Mouse (Mus musculus) lung, adult 2 months (tissue): ENCODE data around the gene Gemin6. TPM values are rescaled to one million over a fixed set of nuclear protein-coding genes. Genes with fewer than 3 reads are reported as not detected.

ENCODE experiments used
- DNase-seq: peaks from one replicate; pipeline ENCODE4 v3.0.0; 2022
- H3K4me1 ChIP-seq: fragments of 200-500 bp; 2 replicates; pipeline ENCODE4 v1.6.1; 2011; ENCODE audit warnings: low read length; ENCODE audit not compliant: control insufficient read depth, insufficient read depth
- H3K4me3 ChIP-seq: fragments of 200-500 bp; replicated peaks from 2 replicates; pipeline ENCODE3; 2011; ENCODE audit warnings: low read depth, mild to moderate bottlenecking, control low read depth, low read length; ENCODE audit errors: extremely low read depth
- CTCF ChIP-seq: fragments of 200-500 bp; IDR thresholded peaks from 2 replicates; pipeline ENCODE4 v1.5.1; 2011; ENCODE audit warnings: mild to moderate bottlenecking, low read length, control low read depth; ENCODE audit not compliant: insufficient read depth
- POLR2A ChIP-seq: fragments of 200-500 bp; IDR thresholded peaks from 2 replicates; pipeline ENCODE4 v1.6.1; 2011; ENCODE audit warnings: low read depth, mild to moderate bottlenecking, control low read depth, low read length, borderline replicate concordance; ENCODE audit errors: extremely low read depth
- WGBS: fragments of 180-500 bp; shearing (Covaris S2); methylation state at CpG from one replicate; pipeline ENCODE4 v1.1.7; 2018; 5-methylcytosine and 5-hydroxymethylcytosine counted together
- polyA plus RNA-seq: library from polyadenylated mRNA; depleted of rRNA; stranded (reverse); fragments of >200 nt; gene quantifications from 2 replicates; pipeline ENCODE4 v1.2.3, GENCODE M21; 2012

Gene Gemin6
- polyA plus RNA-seq, 1 experiment = 1.6 TPM

DNA sequence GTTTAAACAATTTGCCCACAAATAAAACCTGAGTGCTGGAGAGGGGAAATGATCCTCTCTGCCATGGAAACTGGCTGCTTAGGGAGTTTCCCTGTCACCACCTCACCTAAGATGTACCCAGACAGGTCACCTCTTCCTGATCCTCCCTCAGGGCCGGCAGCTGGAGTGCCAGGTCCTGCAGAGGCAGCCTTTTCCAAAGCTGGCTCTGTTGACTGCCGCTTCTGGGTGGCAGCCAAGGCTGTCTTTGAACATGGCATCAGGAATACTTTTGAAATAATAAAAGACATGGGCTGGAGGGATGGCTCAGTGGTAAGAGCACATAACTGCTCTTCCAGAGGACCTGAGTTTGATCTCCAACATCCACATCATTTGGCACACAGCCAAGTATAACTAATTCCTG lies 5.2 kb downstream of the Gemin6 start:
- H3K4me1 ChIP-seq = no peaks in the 10 kb centered on the region
- no peak for TF ChIP-seq CTCF
- no peak for TF ChIP-seq POLR2A
- DNase-seq = no peak
- H3K4me3 ChIP-seq = no peak overlapping the region
- 71% methylated on average over 2 of the region's 2 CpGs for WGBS

GRCm38 (mm10) chr17:80233844-80234243 lies 9.6 kb downstream of the Gemin6 start:
- WGBS = 94% methylated on average over 5 of the region's 5 CpGs
- no peak for TF ChIP-seq POLR2A
- no peak for TF ChIP-seq CTCF
- no peak for DNase-seq
- H3K4me3 ChIP-seq = no peak overlapping the region
- H3K4me1 ChIP-seq = no peaks in the 10 kb centered on the region

GRCm38 (mm10) chr17:80234376-80234775 lies 10.1 kb downstream of the Gemin6 start:
- 60% methylated on average over 7 of the region's 7 CpGs for WGBS
- TF ChIP-seq CTCF (no peak), POLR2A (no peak)

DNA sequence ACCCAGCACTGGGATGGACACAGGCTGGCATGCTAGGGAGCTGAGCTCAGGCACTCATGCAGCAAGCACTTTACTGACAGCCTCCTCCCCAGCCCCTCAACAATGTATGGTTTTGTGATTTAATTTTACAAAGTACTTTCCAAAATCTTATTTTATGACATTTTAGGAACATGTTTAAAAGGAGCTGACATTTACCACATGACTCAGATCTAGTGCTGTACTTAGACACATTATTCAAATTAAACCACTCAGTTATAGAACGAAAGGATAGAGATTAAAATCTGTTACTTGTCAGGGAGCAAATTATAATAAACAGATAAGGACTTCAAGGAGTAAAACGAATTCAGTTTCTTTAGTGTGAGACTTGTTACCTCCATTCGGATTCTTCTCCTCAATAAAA lies 11.2 kb downstream of the Gemin6 start:
- no peak overlapping the region for H3K4me3 ChIP-seq
- no peak for TF ChIP-seq POLR2A
- no peak for TF ChIP-seq CTCF
- 63% methylated on average over 3 of the region's 3 CpGs for WGBS
- DNase-seq = no peak
- no peaks in the 10 kb centered on the region for H3K4me1 ChIP-seq

More at GRCm38 (mm10) chr17:80234376-80234775, 10.1 kb downstream of the Gemin6 start:
- Histone ChIP-seq H3K4me3 (no peak overlapping the region), H3K4me1 (no peaks in the 10 kb centered on the region)
- no peak for DNase-seq

DNA sequence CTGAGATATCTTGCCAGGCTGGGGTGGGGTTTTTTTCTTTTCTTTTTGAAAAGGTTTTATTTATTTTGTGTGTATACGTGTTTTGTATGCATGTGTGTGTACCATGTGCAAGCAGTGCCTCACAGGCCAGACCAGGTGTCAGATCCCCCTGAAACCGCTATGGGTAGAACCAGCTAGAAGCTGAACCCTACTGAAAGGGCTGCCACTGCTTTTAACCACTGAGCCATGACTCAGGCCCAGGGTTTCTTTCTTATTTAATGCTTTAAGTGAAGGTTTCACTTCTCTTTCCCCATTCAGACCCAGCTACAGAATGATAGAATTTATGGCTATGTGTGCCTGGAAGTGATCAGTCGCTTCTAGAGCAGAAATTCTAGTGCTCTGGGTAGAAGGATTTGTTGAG lies 12.6 kb downstream of the Gemin6 start:
- no peaks in the 10 kb centered on the region for H3K4me1 ChIP-seq
- no peak overlapping the region for H3K4me3 ChIP-seq
- 86% methylated on average over 3 of the region's 3 CpGs for WGBS
- TF ChIP-seq CTCF = no peak
- no peak for DNase-seq

GRCm38 (mm10) chr17:80237475-80237874 lies 13.2 kb downstream of the Gemin6 start:
- no peak overlapping the region for H3K4me3 ChIP-seq
- TF ChIP-seq CTCF (no peak), POLR2A (no peak)
- no peak for DNase-seq
- H3K4me1 ChIP-seq = no peaks in the 10 kb centered on the region
- 80% methylated on average over 5 of the region's 5 CpGs for WGBS

- DNase-seq = no peak
- Histone ChIP-seq H3K4me3 (no peak overlapping the region), H3K4me1 (no peaks in the 10 kb centered on the region)
- TF ChIP-seq POLR2A = no peak
- TF ChIP-seq CTCF = no peak
- 86% methylated on average over 9 of the region's 9 CpGs for WGBS
These were observed 17.4 kb downstream of the Gemin6 start for GRCm38 (mm10) chr17:80241594-80241993.

- WGBS = 66% methylated on average over 13 of the region's 13 CpGs
These were observed 18.9 kb downstream of the Gemin6 start for GRCm38 (mm10) chr17:80243116-80243515.

DNA sequence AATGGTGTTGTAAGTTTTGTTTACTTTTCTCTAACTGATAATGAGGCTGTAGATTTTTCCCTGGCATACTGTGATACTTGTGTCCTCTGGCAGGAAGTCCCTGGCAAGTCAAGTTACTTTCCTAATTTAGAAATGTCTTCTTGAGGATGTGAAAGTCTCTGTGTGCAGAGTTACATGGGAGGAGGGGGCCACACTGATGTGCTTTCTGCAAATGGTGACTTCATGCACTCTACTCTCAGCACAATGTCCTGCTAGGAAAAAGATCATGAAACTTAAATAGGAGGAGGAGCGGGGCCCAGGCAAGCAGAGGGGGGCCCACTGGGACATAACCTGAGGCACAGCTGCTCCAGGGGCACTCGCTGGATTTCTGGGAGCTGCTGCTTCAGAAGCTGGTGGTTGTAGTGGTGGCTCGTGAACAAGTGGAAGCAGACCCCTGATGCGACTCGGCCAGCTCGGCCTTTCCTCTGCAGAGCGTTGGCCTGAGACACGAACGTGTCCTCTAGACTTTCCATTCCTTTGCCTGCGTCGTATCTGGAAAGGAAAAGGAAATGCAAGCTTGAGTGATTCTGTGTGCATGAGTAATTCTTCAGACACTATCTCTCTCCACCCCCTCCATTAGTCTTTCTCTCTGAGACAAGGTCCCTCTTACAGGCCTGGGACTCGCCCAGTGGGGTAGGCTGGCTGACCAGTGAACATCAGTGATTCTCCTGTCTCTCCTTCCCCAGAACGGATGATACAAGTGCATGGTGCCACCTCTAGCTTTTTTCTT lies 28.7 kb downstream of the Gemin6 start:
- WGBS = 47% methylated on average over 13 of the region's 13 CpGs
- TF ChIP-seq POLR2A = no peak
- TF ChIP-seq CTCF = no peak
- Histone ChIP-seq H3K4me1 (peaks cover 13% of the 10 kb centered on the region), H3K4me3 (no peak overlapping the region)
- DNase-seq = no peak

More at GRCm38 (mm10) chr17:80243116-80243515, 18.9 kb downstream of the Gemin6 start:
- no peak for DNase-seq
- Histone ChIP-seq H3K4me1 (no peaks in the 10 kb centered on the region), H3K4me3 (no peak overlapping the region)
- TF ChIP-seq POLR2A (no peak), CTCF (no peak)

DNA sequence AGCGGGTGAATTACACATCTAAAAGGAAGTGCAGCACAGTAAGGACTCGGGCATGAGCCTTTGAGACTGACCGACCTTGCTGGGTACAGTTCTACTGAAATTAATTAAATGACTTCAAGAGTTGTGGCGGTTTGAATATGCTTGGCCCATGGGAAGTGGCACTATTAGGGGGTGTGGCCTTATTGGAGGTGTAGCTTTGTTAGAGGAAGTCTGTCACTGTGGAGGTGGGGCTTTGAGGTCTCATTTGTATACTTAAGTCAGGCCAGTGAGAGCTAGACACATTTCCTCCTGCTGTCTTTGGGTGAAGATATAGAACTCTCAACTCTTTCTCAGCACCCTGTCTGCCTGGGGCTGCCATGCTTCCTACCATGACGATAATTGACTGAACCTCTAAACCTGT lies 30.2 kb downstream of the Gemin6 start:
- no peak for DNase-seq
- Histone ChIP-seq H3K4me3 (no peak overlapping the region), H3K4me1 (peaks cover 13% of the 10 kb centered on the region)
- no peak for TF ChIP-seq CTCF
- TF ChIP-seq POLR2A = no peak
- WGBS = 95% methylated on average over 5 of the region's 5 CpGs
